Mouse (Mus musculus) E14TG2a.4 (cell line): ENCODE measurements around the gene Cabp2.
"Not testable (repeated sequence)": the region's sequence is repeated elsewhere in the genome, so short reads cannot be mapped to it uniquely, and the experiment has no call there.

ENCODE experiments used
- CTCF ChIP-seq: conservative IDR thresholded peaks from 2 replicates; pipeline ENCODE4 v1.5.1; 2014; ENCODE audit warnings: low read length
- NANOG ChIP-seq: IDR thresholded peaks from 2 replicates; pipeline ENCODE4 v1.6.1; 2014; ENCODE audit warnings: borderline replicate concordance, low read length, mixed read lengths

GRCm38 (mm10) chr19:4121896-4122295 is 40.5 kb downstream of the Cabp2 start:
- not testable (repeated sequence) for TF ChIP-seq CTCF, NANOG
